33 mouse cellular contexts compared by ENCODE assay signal in the genomic region with DNA sequence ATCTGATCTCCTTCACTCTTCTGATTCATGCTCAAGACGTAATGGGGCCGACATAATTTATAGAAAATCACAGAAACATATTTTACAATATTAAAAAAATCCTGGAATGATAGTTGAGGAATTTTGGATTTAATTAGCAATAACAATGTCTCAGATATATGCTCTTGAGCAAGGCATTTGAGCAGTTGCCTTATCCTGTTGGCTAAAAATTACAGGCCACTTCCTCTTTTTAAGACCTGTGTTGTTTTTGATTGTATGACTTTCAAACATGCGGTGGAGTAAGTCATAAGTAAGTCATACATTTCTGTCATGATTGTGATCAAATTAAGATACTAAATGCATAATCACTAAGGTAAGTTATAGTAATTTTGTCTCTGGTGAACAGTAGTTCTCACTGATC.
"Had no signal": no experiment of that assay in that cellular context is flagged by ENCODE, and none has a peak within 500 bp of the region (broad histone marks: within the 10 kb centered on the region; RNA-seq: fewer than 3 reads in every experiment).

No protein-coding gene starts in this region.

- H3K9me3 ChIP-seq: heart, embryonic 12.5 days; heart, embryonic 13.5 days; heart, embryonic 15.5 days; hindbrain, embryonic 10.5 days; hindbrain, embryonic 12.5 days; hindbrain, embryonic 13.5 days; hindbrain, embryonic 15.5 days; intestine, embryonic 15.5 days; kidney, embryonic 15.5 days had no signal

- H3K27me3 ChIP-seq: heart, embryonic 12.5 days; heart, embryonic 13.5 days; heart, embryonic 15.5 days; hindbrain, embryonic 12.5 days; hindbrain, embryonic 13.5 days; hindbrain, embryonic 15.5 days; intestine, embryonic 15.5 days; kidney, embryonic 15.5 days had no signal

- H3K9ac ChIP-seq: heart, embryonic 12.5 days; heart, embryonic 13.5 days; heart, embryonic 15.5 days; hindbrain, embryonic 12.5 days; hindbrain, embryonic 13.5 days; hindbrain, embryonic 14.5 days; hindbrain, embryonic 15.5 days; intestine, embryonic 15.5 days; kidney, embryonic 15.5 days had no signal

- H3K4me2 ChIP-seq: heart, embryonic 12.5 days; heart, embryonic 13.5 days; heart, embryonic 15.5 days; hindbrain, embryonic 12.5 days; hindbrain, embryonic 13.5 days; hindbrain, embryonic 14.5 days; hindbrain, embryonic 15.5 days; intestine, embryonic 15.5 days; kidney, embryonic 15.5 days had no signal

- H3K36me3 ChIP-seq: heart, embryonic 12.5 days; heart, embryonic 13.5 days; heart, embryonic 15.5 days; hindbrain, embryonic 10.5 days; hindbrain, embryonic 12.5 days; hindbrain, embryonic 13.5 days; hindbrain, embryonic 15.5 days; intestine, embryonic 15.5 days; kidney, embryonic 15.5 days had no signal

- H3K4me3 ChIP-seq: heart, embryonic 12.5 days; heart, embryonic 13.5 days; heart, embryonic 15.5 days; hindbrain, embryonic 10.5 days; hindbrain, embryonic 12.5 days; hindbrain, embryonic 13.5 days; hindbrain, embryonic 15.5 days; intestine, embryonic 15.5 days; kidney, embryonic 15.5 days; layer of hippocampus, adult 2 months; left cerebral cortex, adult 2 months had no signal

- ATAC-seq: hindbrain, embryonic 16.5 days; inflammation-experienced regulatory T-cells, adult 6 months; intestine, embryonic 15.5 days; intestine, embryonic 16.5 days; intestine, postnatal 0 days had no signal

- H3K27ac ChIP-seq: heart, embryonic 13.5 days; heart, embryonic 15.5 days; hindbrain, embryonic 10.5 days; hindbrain, embryonic 12.5 days; hindbrain, embryonic 13.5 days; hindbrain, embryonic 14.5 days; hindbrain, embryonic 15.5 days; intestine, embryonic 15.5 days; kidney, embryonic 15.5 days; kidney, postnatal 0 days; layer of hippocampus, adult 2 months; left cerebral cortex, adult 2 months had no signal

- DNase-seq: heart, postnatal 10 days; heart, postnatal 14 days; heart, postnatal 36 days; heart, postnatal 4 days; kidney, adult 11 months; kidney, adult 18-20 months; kidney, adult 2 months; kidney, adult 8-10 months; kidney, adult 9 months; kidney, postnatal 10 days; kidney, postnatal 14 days; kidney, postnatal 25 days; kidney, postnatal 36 days; kidney, postnatal 4 days; layer of hippocampus, adult 9-11 months; layer of hippocampus, postnatal 36 days had no signal

- H3K4me1 ChIP-seq: heart, embryonic 12.5 days; heart, embryonic 13.5 days; heart, embryonic 15.5 days; hindbrain, embryonic 10.5 days; hindbrain, embryonic 12.5 days; hindbrain, embryonic 13.5 days; hindbrain, embryonic 15.5 days; intestine, embryonic 15.5 days; kidney, embryonic 15.5 days had no signal
